Mouse (Mus musculus): ENCODE results near the gene Zfp605.

- TF ChIP-seq EP300 (IDR thresholded peaks at IDR 0.05; ENCODE audit: insufficient read depth, low read depth, low read length), result no peak
- TF ChIP-seq CTCF (IDR thresholded peaks at IDR 0.05; ENCODE audit: low read depth, low read length), result no peak
- TF ChIP-seq POLR2A (IDR thresholded peaks at IDR 0.05; ENCODE audit: insufficient read depth, low read length), result no peak
These were observed 3.6 kb upstream of the Zfp605 start for GRCm38 (mm10) chr5:110106140-110106871.

All from ES-Bruce4 (cell line).